Mouse (Mus musculus): ENCODE data around the gene Nrip1. TPM values are rescaled to one million over a fixed set of nuclear protein-coding genes. Genes with fewer than 3 reads are reported as not detected.

Nrip1 gene
- polyA plus RNA-seq, 1 experiment from 2014 or later = 17.4 TPM

GRCm38 (mm10) chr16:76369236-76369635 is 4.4 kb downstream of the Nrip1 start:
- Histone ChIP-seq H3K9me3 (replicated peaks; ENCODE audit: control insufficient read depth, low read length) (no peaks in the 10 kb centered on the region), H3K27ac (ENCODE audit: low read length) (no peak overlapping the region)

GRCm38 (mm10) chr16:76367261-76367908 is 6.2 kb downstream of the Nrip1 start:
- no peak for ATAC-seq (ENCODE audit: low read depth)
- Histone ChIP-seq H3K4me1 (ENCODE audit: control insufficient read depth, low read depth, low read length) (peaks cover 57% of the 10 kb centered on the region), H3K27me3 (ENCODE audit: control insufficient read depth, insufficient read depth, low read depth, low read length) (no peaks in the 10 kb centered on the region), H3K4me2 (ENCODE audit: low read depth, low read length) (no peak overlapping the region), H3K9me3 (replicated peaks; ENCODE audit: control insufficient read depth, low read length) (no peaks in the 10 kb centered on the region), H3K36me3 (ENCODE audit: control insufficient read depth, insufficient read depth) (no peaks in the 10 kb centered on the region), H3K4me3 (ENCODE audit: low read depth, low read length) (no peak overlapping the region), H3K27ac (ENCODE audit: low read length) (no peak overlapping the region), H3K9ac (ENCODE audit: low read depth, low read length) (no peak overlapping the region)
- 83% methylated on average over 12 of the region's 12 CpGs for WGBS (ENCODE audit: insufficient replicate concordance)

More at GRCm38 (mm10) chr16:76369236-76369635, 4.4 kb downstream of the Nrip1 start:
- no peak for ATAC-seq (ENCODE audit: low read depth)
- Histone ChIP-seq H3K9ac (ENCODE audit: low read depth, low read length) (no peak overlapping the region), H3K4me2 (ENCODE audit: low read depth, low read length) (no peak overlapping the region; the same call in 1 of the 2 replicates), H3K4me3 (ENCODE audit: low read depth, low read length) (peak overlapping the region; percentile 75), H3K36me3 (ENCODE audit: control insufficient read depth, insufficient read depth) (no peaks in the 10 kb centered on the region), H3K27me3 (ENCODE audit: control insufficient read depth, insufficient read depth, low read depth, low read length) (no peaks in the 10 kb centered on the region), H3K4me1 (ENCODE audit: control insufficient read depth, low read depth, low read length) (peaks cover 52% of the 10 kb centered on the region)
- WGBS (ENCODE audit: insufficient replicate concordance) = 76% methylated on average over 9 of the region's 9 CpGs

GRCm38 (mm10) chr16:76365790-76366406 is 7.7 kb downstream of the Nrip1 start:
- H3K27me3 ChIP-seq (ENCODE audit: control insufficient read depth, insufficient read depth, low read depth, low read length) = no peaks in the 10 kb centered on the region
- 0 out of 2 replicates have a peak overlapping the region, but pooled peaks have one; percentile 1 for H3K9ac ChIP-seq (ENCODE audit: low read depth, low read length)
- no peak overlapping the region for H3K4me3 ChIP-seq (ENCODE audit: low read depth, low read length)
- H3K4me2 ChIP-seq (ENCODE audit: low read depth, low read length) = peak overlapping the region; percentile 12; the same call in 1 of the 2 replicates
- peaks cover 54% of the 10 kb centered on the region for H3K4me1 ChIP-seq (ENCODE audit: control insufficient read depth, low read depth, low read length)
- no peak for ATAC-seq (ENCODE audit: low read depth)
- no peaks in the 10 kb centered on the region for H3K9me3 ChIP-seq (replicated peaks; ENCODE audit: control insufficient read depth, low read length)
- no peaks in the 10 kb centered on the region for H3K36me3 ChIP-seq (ENCODE audit: control insufficient read depth, insufficient read depth)
- 0 out of 2 replicates have a peak overlapping the region, but pooled peaks have one; percentile 35 for H3K27ac ChIP-seq (ENCODE audit: low read length)
- WGBS (ENCODE audit: insufficient replicate concordance) = 31% methylated on average over 17 of the region's 17 CpGs

- H3K9ac ChIP-seq (ENCODE audit: low read depth, low read length) = no peak overlapping the region
- ATAC-seq (ENCODE audit: low read depth) = no peak
Observed at GRCm38 (mm10) chr16:76365237-76365636, 8.4 kb downstream of the Nrip1 start.

GRCm38 (mm10) chr16:76363641-76364040 is 10.0 kb downstream of the Nrip1 start:
- 84% methylated on average over 3 of the region's 3 CpGs for whole genome bisulfite sequencing (ENCODE audit: insufficient replicate concordance)
- Histone ChIP-seq H3K27ac (ENCODE audit: low read length) (no peak overlapping the region), H3K9me3 (replicated peaks; ENCODE audit: control insufficient read depth, low read length) (no peaks in the 10 kb centered on the region), H3K4me3 (ENCODE audit: low read depth, low read length) (no peak overlapping the region), H3K36me3 (ENCODE audit: control insufficient read depth, insufficient read depth) (no peaks in the 10 kb centered on the region), H3K9ac (ENCODE audit: low read depth, low read length) (no peak overlapping the region), H3K4me2 (ENCODE audit: low read depth, low read length) (peak overlapping the region; percentile 5; the same call in 1 of the 2 replicates), H3K4me1 (ENCODE audit: control insufficient read depth, low read depth, low read length) (peaks cover 35% of the 10 kb centered on the region), H3K27me3 (ENCODE audit: control insufficient read depth, insufficient read depth, low read depth, low read length) (no peaks in the 10 kb centered on the region)
- no peak for ATAC-seq (ENCODE audit: low read depth)

More at GRCm38 (mm10) chr16:76365237-76365636, 8.4 kb downstream of the Nrip1 start:
- no peak overlapping the region for H3K4me3 ChIP-seq (ENCODE audit: low read depth, low read length)
- H3K4me1 ChIP-seq (ENCODE audit: control insufficient read depth, low read depth, low read length) = peaks cover 47% of the 10 kb centered on the region
- H3K9me3 ChIP-seq (replicated peaks; ENCODE audit: control insufficient read depth, low read length) = no peaks in the 10 kb centered on the region
- H3K4me2 ChIP-seq (ENCODE audit: low read depth, low read length) = peak overlapping the region; percentile 12; the same call in 1 of the 2 replicates
- no peaks in the 10 kb centered on the region for H3K27me3 ChIP-seq (ENCODE audit: control insufficient read depth, insufficient read depth, low read depth, low read length)
- peak overlapping the region; percentile 35; the same call in 1 of the 2 replicates for H3K27ac ChIP-seq (ENCODE audit: low read length)
- H3K36me3 ChIP-seq (ENCODE audit: control insufficient read depth, insufficient read depth) = no peaks in the 10 kb centered on the region
- WGBS (ENCODE audit: insufficient replicate concordance) = 59% methylated on average over 10 of the region's 10 CpGs

GRCm38 (mm10) chr16:76362982-76363381 is 10.6 kb downstream of the Nrip1 start:
- ATAC-seq (ENCODE audit: low read depth) = no peak
- H3K4me1 ChIP-seq (ENCODE audit: control insufficient read depth, low read depth, low read length) = peaks cover 39% of the 10 kb centered on the region
- no peak overlapping the region for H3K27ac ChIP-seq (ENCODE audit: low read length)
- no peak overlapping the region for H3K9ac ChIP-seq (ENCODE audit: low read depth, low read length)
- H3K4me2 ChIP-seq (ENCODE audit: low read depth, low read length) = 0 out of 2 replicates have a peak overlapping the region, but pooled peaks have one; percentile 6
- 65% methylated on average over 12 of the region's 12 CpGs for WGBS (ENCODE audit: insufficient replicate concordance)
- no peaks in the 10 kb centered on the region for H3K27me3 ChIP-seq (ENCODE audit: control insufficient read depth, insufficient read depth, low read depth, low read length)
- H3K9me3 ChIP-seq (replicated peaks; ENCODE audit: control insufficient read depth, low read length) = no peaks in the 10 kb centered on the region
- H3K4me3 ChIP-seq (ENCODE audit: low read depth, low read length) = no peak overlapping the region
- H3K36me3 ChIP-seq (ENCODE audit: control insufficient read depth, insufficient read depth) = no peaks in the 10 kb centered on the region

GRCm38 (mm10) chr16:76360441-76360840 is 13.2 kb downstream of the Nrip1 start:
- Histone ChIP-seq H3K4me3 (ENCODE audit: low read depth, low read length) (no peak overlapping the region), H3K4me2 (ENCODE audit: low read depth, low read length) (no peak overlapping the region), H3K4me1 (ENCODE audit: control insufficient read depth, low read depth, low read length) (peaks cover 27% of the 10 kb centered on the region), H3K9me3 (replicated peaks; ENCODE audit: control insufficient read depth, low read length) (no peaks in the 10 kb centered on the region), H3K36me3 (ENCODE audit: control insufficient read depth, insufficient read depth) (no peaks in the 10 kb centered on the region), H3K27ac (ENCODE audit: low read length) (no peak overlapping the region), H3K27me3 (ENCODE audit: control insufficient read depth, insufficient read depth, low read depth, low read length) (no peaks in the 10 kb centered on the region), H3K9ac (ENCODE audit: low read depth, low read length) (no peak overlapping the region)
- no peak for ATAC-seq (ENCODE audit: low read depth)
- WGBS (ENCODE audit: insufficient replicate concordance) = 88% methylated on average over 6 of the region's 6 CpGs

- no peak overlapping the region for H3K27ac ChIP-seq (ENCODE audit: low read length)
- H3K4me1 ChIP-seq (ENCODE audit: control insufficient read depth, low read depth, low read length) = peaks cover 29% of the 10 kb centered on the region
- WGBS (ENCODE audit: insufficient replicate concordance) = 76% methylated on average over 4 of the region's 4 CpGs
- H3K4me2 ChIP-seq (ENCODE audit: low read depth, low read length) = no peak overlapping the region
- no peak overlapping the region for H3K9ac ChIP-seq (ENCODE audit: low read depth, low read length)
- ATAC-seq (ENCODE audit: low read depth) = no peak
- H3K36me3 ChIP-seq (ENCODE audit: control insufficient read depth, insufficient read depth) = no peaks in the 10 kb centered on the region
- H3K4me3 ChIP-seq (ENCODE audit: low read depth, low read length) = no peak overlapping the region
- H3K9me3 ChIP-seq (replicated peaks; ENCODE audit: control insufficient read depth, low read length) = no peaks in the 10 kb centered on the region
- H3K27me3 ChIP-seq (ENCODE audit: control insufficient read depth, insufficient read depth, low read depth, low read length) = no peaks in the 10 kb centered on the region
Observed at GRCm38 (mm10) chr16:76358757-76359156, 14.9 kb downstream of the Nrip1 start.

GRCm38 (mm10) chr16:76358128-76358748 is 15.4 kb downstream of the Nrip1 start:
- no peak overlapping the region for H3K9ac ChIP-seq (ENCODE audit: low read depth, low read length)
- WGBS (ENCODE audit: insufficient replicate concordance) = 83% methylated on average over 18 of the region's 18 CpGs
- no peaks in the 10 kb centered on the region for H3K27me3 ChIP-seq (ENCODE audit: control insufficient read depth, insufficient read depth, low read depth, low read length)
- H3K9me3 ChIP-seq (replicated peaks; ENCODE audit: control insufficient read depth, low read length) = no peaks in the 10 kb centered on the region
- no peak overlapping the region for H3K4me3 ChIP-seq (ENCODE audit: low read depth, low read length)
- H3K4me2 ChIP-seq (ENCODE audit: low read depth, low read length) = no peak overlapping the region
- H3K36me3 ChIP-seq (ENCODE audit: control insufficient read depth, insufficient read depth) = no peaks in the 10 kb centered on the region
- ATAC-seq (ENCODE audit: low read depth) = no peak
- H3K27ac ChIP-seq (ENCODE audit: low read length) = no peak overlapping the region
- H3K4me1 ChIP-seq (ENCODE audit: control insufficient read depth, low read depth, low read length) = peaks cover 31% of the 10 kb centered on the region
